Mouse (Mus musculus) spleen, adult 18-20 months (tissue): ENCODE data around the gene Olfr734.

ENCODE experiments used
- DNase-seq, 2 experiments: peaks; one replicate each; pipeline ENCODE4 v3.0.0; 2022; ENCODE audit warnings: mixed read lengths in 2 of 2

Olfr734 gene

GRCm38 (mm10) chr14:50326661-50327060, at the start of gene Olfr734:
Gene Olfr734 (minus strand): TSS chr14:50326761.
- no peak for DNase-seq

DNA sequence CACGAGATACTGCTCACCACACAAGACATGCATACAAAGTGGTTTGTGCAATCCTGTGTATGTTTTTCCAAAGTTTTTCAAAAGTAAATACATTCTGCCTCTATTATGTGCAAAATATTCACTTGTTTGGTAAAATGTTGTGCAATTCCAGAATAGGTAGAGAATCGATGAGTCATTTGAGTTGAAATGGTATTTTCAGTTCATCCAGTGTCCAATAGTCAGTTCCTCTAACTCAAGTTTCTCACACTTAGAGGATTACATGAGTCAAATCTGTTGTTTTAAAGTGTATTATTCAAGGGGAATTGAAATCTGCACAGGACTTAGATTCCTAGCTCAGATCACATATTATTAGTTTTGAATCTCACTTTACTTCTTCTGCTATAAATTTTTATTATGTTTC, 37.0 kb upstream of the Olfr734 start:
- no peak for DNase-seq

- no peak for DNase-seq
These were observed 33.9 kb upstream of the Olfr734 start for GRCm38 (mm10) chr14:50360480-50360879.

DNA sequence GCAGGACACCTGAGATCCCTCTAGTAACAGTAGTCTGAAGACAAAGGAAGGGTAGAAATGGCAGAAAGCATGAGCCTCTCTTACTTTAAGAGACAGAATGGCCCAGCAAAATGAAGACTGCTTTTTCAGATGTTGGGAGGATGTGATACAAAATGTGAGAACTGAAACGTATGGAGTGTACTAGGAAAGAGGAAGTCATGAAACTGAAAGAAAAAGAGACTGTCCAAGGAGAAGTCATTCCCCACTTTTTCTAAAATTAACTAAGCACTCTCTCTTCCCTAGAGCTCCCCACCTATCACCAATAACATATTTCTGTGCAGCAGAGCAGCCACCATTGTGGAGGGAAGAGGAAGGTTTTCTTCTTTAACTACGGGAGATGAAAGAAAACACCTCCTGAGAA, 31.0 kb upstream of the Olfr734 start, which contains the start of gene Tlr11:
Gene Tlr11, plus strand, starts transcription at position 322 of the 400 bp plus-strand sequence.
- DNase-seq: no peak

DNA sequence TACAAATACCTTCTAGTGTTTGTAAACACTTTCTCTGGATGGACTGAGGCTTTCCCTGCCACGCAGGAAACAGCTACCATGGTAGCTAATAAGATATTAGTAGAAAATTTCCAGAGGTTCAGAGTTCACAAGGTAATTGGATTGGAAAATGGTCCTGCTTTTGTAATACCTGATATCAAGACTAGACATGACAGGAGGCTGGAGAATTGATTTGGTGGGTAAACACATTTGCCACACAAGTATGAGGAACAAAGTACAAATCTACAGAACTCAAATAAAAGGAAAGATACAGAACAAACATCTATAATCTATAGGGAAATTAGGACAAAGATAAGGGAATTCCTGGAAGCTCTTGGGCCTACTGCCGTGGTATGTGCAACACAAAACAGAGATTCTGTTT, 30.2 kb upstream of the Olfr734 start:
- no peak for DNase-seq

DNA sequence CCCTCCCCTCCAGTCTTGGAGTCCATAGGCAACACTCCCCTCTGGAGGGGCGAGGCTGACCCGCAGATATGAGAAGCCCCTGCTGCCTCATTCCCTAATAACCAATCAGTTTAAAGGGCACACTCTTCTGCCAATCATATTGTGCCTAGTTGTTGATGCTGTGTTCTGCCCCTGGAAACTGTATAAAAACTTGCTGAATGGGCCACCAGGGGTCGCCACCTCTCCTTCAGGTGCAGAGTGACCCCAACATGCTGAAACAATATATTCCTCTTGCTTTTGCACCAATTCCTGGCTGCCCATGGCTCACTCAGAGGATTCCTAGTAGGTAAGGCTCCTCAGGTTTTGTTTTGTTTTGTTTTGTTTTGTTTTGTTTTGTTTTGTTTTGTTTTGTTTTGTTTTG, 25.9 kb upstream of the Olfr734 start:
- DNase-seq: peak in 1 of 2 experiments; percentile 19

DNA sequence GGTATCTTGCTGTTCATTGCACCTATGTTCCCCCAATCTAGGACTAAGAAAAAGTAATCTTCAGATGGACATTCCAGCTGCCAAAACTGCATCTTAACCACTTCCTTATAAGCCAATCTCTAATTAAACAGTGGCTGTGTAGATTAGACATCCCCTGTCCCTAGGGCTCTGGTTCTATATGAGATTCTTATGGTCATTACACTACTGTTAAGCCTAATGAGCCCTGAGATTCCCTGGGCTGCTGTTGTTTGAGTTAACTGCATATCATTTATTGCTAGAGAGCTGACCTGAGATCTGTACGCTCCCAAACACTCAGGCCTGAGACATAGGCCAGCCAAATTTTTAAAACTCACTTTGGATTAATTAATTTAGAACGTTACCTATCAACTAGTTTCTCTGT, 22.2 kb upstream of the Olfr734 start, which contains the start of gene Olfr735:
Gene Olfr735, minus strand, starts transcription at position 77 of the 400 bp plus-strand sequence.
- DNase-seq: no peak

DNA sequence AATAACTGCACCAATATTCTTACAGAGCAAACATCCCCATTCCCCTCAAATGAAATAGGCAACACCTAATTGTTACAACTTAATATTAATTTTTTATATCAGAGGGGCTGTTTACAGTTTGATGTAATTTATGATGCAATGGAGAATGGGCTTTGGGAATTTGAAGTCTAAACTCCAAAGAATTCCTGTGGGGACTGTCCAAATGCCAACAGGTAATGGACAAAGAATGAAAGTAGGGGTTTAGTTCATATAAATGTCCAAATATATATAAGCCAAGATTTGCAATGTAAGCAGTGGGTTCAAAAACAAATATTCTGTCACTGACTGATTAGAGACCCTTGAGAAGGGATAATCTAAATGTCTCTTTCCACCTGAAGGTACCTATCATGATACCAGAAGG, 25.1 kb downstream of the Olfr734 start, which contains the start of gene Olfr733:
Gene Olfr733, minus strand, starts transcription at position 101 of the 400 bp plus-strand sequence.
- no peak for DNase-seq

DNA sequence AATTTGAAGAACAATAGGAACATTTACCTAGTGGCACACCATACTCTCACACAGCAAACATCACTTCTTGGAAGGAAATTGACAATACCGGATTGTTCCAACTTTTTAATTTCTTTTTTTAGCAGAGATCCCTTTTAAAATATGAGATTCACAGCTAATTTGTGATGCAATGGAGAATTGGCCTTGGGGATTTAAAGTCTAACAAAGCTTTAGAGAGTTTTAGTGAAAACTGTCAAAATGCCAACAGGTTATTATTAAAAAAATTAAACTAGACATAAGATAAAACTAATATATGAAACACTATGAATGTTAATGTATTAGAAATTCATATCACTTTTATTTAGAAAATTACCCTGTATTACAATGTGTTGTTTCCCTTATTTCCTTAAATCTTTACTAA, 42.5 kb downstream of the Olfr734 start, which contains the start of gene Olfr732:
Gene Olfr732, minus strand, starts transcription at position 101 of the 400 bp plus-strand sequence.
- DNase-seq: no peak
